Mouse (Mus musculus): Measurements from ENCODE around the gene Wbp1l. TPM values are rescaled to one million over a fixed set of nuclear protein-coding genes. Genes with fewer than 3 reads are reported as not detected.

Wbp1l gene
- polyA plus RNA-seq, 1 experiment from 2014 or later: 38.4 TPM

DNA sequence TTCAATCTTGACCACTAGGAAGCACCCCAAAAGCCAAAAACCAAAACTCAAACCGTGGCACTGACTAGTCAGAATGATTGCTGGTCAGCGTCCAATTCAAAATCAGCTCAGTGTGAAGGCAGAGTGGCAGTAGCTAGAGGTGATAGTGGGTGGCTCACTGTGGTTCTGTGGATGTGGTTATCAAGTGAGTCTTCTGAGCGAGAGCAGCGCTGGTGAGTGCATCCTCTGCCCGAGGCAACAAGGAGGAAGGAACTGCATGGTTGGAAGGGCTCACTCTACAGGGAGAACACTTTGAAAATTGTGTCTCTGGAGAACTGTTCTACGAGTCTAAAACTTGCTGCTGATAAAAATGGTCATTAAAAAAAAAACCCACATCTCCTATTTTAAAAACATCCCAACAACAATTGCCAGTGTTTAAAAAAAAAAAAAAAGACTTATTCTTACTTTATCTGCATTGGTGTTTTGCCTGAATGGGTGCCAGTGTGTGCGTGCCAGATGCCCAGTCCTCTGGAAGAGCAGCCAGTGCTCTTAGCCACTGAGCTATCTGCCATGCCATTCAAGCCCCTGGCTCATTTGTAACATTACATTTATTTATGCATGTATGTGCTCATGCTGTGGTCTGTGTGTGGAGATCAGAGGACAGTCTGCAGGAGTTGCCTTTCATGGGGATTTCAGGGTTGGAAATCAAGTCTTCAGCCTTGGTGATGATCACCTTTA, 107.1 kb downstream of the Wbp1l start:
- H3K9me3 ChIP-seq: no peaks in the 10 kb centered on the region
- no peak overlapping the region for H3K27ac ChIP-seq
- peaks cover 9% of the 10 kb centered on the region for H3K36me3 ChIP-seq (replicated peaks)
- WGBS: 70% methylated on average over 7 of the region's 7 CpGs
- no peak overlapping the region for H3K4me3 ChIP-seq
- H3K4me1 ChIP-seq: peaks cover 17% of the 10 kb centered on the region
- no peak for DNase-seq (ENCODE audit: extremely low spot score, low spot score)
- H3K27me3 ChIP-seq (ENCODE audit: poor library complexity, severe bottlenecking): peaks cover 17% of the 10 kb centered on the region

DNA sequence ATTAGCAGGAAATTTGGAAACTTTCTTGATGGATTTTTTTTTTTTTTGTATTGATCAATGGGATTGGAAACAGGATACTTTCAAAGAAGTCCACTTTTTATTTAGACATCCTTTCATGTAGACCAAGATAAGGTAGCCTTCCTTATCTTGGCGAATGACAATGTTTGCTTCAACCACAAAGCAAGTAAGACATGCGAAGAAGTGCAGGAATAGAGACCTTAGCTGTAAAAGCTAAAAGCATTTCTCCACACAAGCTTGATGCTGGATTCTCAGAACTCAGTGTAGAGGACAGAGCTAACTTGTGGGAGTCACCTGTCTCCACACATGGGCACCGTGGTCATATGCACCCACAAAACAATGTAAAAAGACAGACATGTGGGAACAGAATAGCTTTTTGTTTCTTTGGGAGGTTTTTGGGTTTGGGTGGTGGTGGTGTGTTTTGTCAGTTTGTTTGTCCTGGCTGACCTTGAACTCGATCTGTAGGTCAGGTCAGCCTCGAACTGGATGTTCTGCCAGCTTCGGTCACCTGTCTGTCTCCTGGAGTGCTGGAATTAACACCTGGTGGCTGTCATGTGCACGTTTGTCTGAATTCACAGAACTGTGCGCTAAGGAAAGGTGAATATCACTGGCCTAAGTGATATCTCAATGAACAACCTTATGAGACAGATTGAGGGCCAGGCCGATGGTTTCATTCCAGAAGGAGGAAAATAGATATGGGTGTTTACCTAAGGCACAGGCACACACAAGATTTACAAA, 107.8 kb downstream of the Wbp1l start:
- peaks cover 4% of the 10 kb centered on the region for H3K36me3 ChIP-seq (replicated peaks)
- H3K4me1 ChIP-seq: peaks cover 17% of the 10 kb centered on the region
- H3K27me3 ChIP-seq (ENCODE audit: poor library complexity, severe bottlenecking): peaks cover 17% of the 10 kb centered on the region
- no peaks in the 10 kb centered on the region for H3K9me3 ChIP-seq
- WGBS: 81% methylated on average over 9 of the region's 9 CpGs
- DNase-seq (ENCODE audit: extremely low spot score, low spot score): no peak
- peak overlapping the region; percentile 84; the same call in 1 of the 2 replicates for H3K27ac ChIP-seq
- H3K4me3 ChIP-seq: peak overlapping the region; percentile 56

Other genes with a start within 250 kb of the Wbp1l start
- gene 2310034G01Rik, start 248.8 kb upstream of the Wbp1l start, polyA plus RNA-seq (2016; fragmentation: Nextera tagmentation; extraction: Ambion mirVana): 1.0 and 1.1 TPM in 2 replicates
- 172 and 185 TPM in 2 replicates for gene Actr1a, start 203.3 kb upstream of the Wbp1l start, polyA plus RNA-seq (2016; fragmentation: Nextera tagmentation; extraction: Ambion mirVana)
- 47.5 and 50.8 TPM in 2 replicates for gene Sufu, start 202.2 kb upstream of the Wbp1l start, polyA plus RNA-seq (2016; fragmentation: Nextera tagmentation; extraction: Ambion mirVana)
- 16.6 and 19.3 TPM in 2 replicates for gene Trim8, start 97.4 kb upstream of the Wbp1l start, polyA plus RNA-seq (2016; fragmentation: Nextera tagmentation; extraction: Ambion mirVana)
- 196 and 201 TPM in 2 replicates for gene Arl3, start 25.9 kb upstream of the Wbp1l start, polyA plus RNA-seq (2016; fragmentation: Nextera tagmentation; extraction: Ambion mirVana)
- gene Sfxn2, start 25.7 kb upstream of the Wbp1l start, polyA plus RNA-seq (2016; fragmentation: Nextera tagmentation; extraction: Ambion mirVana): 16.6 and 17.9 TPM in 2 replicates
- not detected in 2 replicates for gene Cyp17a1, start 74.1 kb downstream of the Wbp1l start, polyA plus RNA-seq (2016; fragmentation: Nextera tagmentation; extraction: Ambion mirVana)
- gene Borcs7, start 90.8 kb downstream of the Wbp1l start, polyA plus RNA-seq (2016; fragmentation: Nextera tagmentation; extraction: Ambion mirVana): 13.7 and 13.9 TPM in 2 replicates
- 23.9 and 27.3 TPM in 2 replicates for gene As3mt, start 108.4 kb downstream of the Wbp1l start, polyA plus RNA-seq (2016; fragmentation: Nextera tagmentation; extraction: Ambion mirVana)
- 1.3 and 1.7 TPM in 2 replicates for gene Cnnm2, start 162.5 kb downstream of the Wbp1l start, polyA plus RNA-seq (2016; fragmentation: Nextera tagmentation; extraction: Ambion mirVana)